Mouse (Mus musculus) heart, postnatal 14 days (tissue): ENCODE data around the gene Timm8b. TPM values are rescaled to one million over a fixed set of nuclear protein-coding genes. Genes with fewer than 3 reads are reported as not detected.

Experiments
- DNase-seq, 2 experiments: peaks; one replicate each; pipeline ENCODE4 v3.0.0; 2021 to 2022
- intact Hi-C: fragments of 180-260 bp; cut with DNase I; formaldehyde crosslinking; loops from one replicate; pipeline ENCODE4 v1.15.1; 2025
- long read RNA-seq, 2 experiments: library from polyadenylated mRNA; stranded (forward); transcript quantifications; one replicate each; pipeline ENCODE4 v2.0.0; 2021
- total RNA-seq, 2 experiments: library from RNA; stranded (reverse); gene quantifications; 2 replicates each; pipeline ENCODE4 v1.2.3; 2021

The Timm8b gene
- 100 to 1,000 TPM; 216 to 232 TPM for total RNA-seq
- long read RNA-seq, experiment 1, transcript Timm8b-201 (2 exons, 518 nt), result major isoform, 118 of 122 reads
- long read RNA-seq, experiment 1, partial matches to known transcripts, result 1 of 122 reads
- long read RNA-seq, experiment 1, other reads (novel, unspliced or antisense), result 3 of 122 reads
- long read RNA-seq, experiment 2, transcript Timm8b-201 (2 exons, 518 nt), result major isoform, 123 of 126 reads
- long read RNA-seq, experiment 2, partial matches to known transcripts, result 0 of 126 reads
- long read RNA-seq, experiment 2, other reads (novel, unspliced or antisense), result 3 of 126 reads

- DNase-seq, result peak; percentile 93
- intact Hi-C loops, result no loop called here
Measured at GRCm38 (mm10) chr9:50603189-50603997, at the start of gene Timm8b, which contains the start of gene Sdhd. TSS of gene Timm8b (plus strand) at chr9:50603910. TSS of gene Sdhd (minus strand) at chr9:50603812.

- peak; percentile 9 to 13 for DNase-seq
- intact Hi-C loops, result no loop called here
Measured at GRCm38 (mm10) chr9:50554241-50555093, 49.2 kb upstream of the Timm8b start, which contains the start of gene Il18. TSS of gene Il18 (plus strand) at chr9:50554827.

GRCm38 (mm10) chr9:50555094-50555446 lies 48.6 kb upstream of the Timm8b start, which contains the start of gene Bco2:
TSS of gene Bco2 (minus strand) at chr9:50555181.
- intact Hi-C loops, result no loop called here
- no peak for DNase-seq

- no peak for DNase-seq
- intact Hi-C loops, result no loop called here
Measured at GRCm38 (mm10) chr9:50561145-50561917, 42.4 kb upstream of the Timm8b start, which contains the start of gene Tex12. TSS of gene Tex12 (minus strand) at chr9:50561325.

- no peak for DNase-seq
- intact Hi-C loops, result no loop called here
Measured at GRCm38 (mm10) chr9:50561918-50562360, 41.8 kb upstream of the Timm8b start.

GRCm38 (mm10) chr9:50565173-50565572 lies 38.5 kb upstream of the Timm8b start:
- DNase-seq, result peak; percentile 3 to 16
- intact Hi-C loops, result no loop called here

- intact Hi-C loops, result no loop called here
- DNase-seq, result no peak
Measured at GRCm38 (mm10) chr9:50565940-50566339, 37.8 kb upstream of the Timm8b start.

- DNase-seq, result no peak
- intact Hi-C loops, result no loop called here
Measured at GRCm38 (mm10) chr9:50567372-50567771, 36.3 kb upstream of the Timm8b start.

- intact Hi-C loops, result no loop called here
- no peak for DNase-seq
Measured at GRCm38 (mm10) chr9:50567881-50568280, 35.8 kb upstream of the Timm8b start.

- no peak for DNase-seq
- intact Hi-C loops, result no loop called here
Measured at GRCm38 (mm10) chr9:50569599-50570525, 33.8 kb upstream of the Timm8b start.

- intact Hi-C loops, result no loop called here
- no peak for DNase-seq
Measured at GRCm38 (mm10) chr9:50580370-50580769, 23.3 kb upstream of the Timm8b start.

GRCm38 (mm10) chr9:50585145-50585818 lies 18.4 kb upstream of the Timm8b start:
- intact Hi-C loops, result no loop called here
- DNase-seq, result no peak

GRCm38 (mm10) chr9:50586955-50587354 lies 16.8 kb upstream of the Timm8b start:
- intact Hi-C loops, result no loop called here
- DNase-seq, result no peak

GRCm38 (mm10) chr9:50590856-50591518 lies 12.7 kb upstream of the Timm8b start:
- intact Hi-C loops, result loop anchor here (5.0 kb wide), 1 partner anchor 129 kb away; no protein-coding TSS in a partner anchor
- no peak for DNase-seq

- intact Hi-C loops, result loop anchor here (5.0 kb wide), 1 partner anchor 131 kb away; no protein-coding TSS in a partner anchor
Measured at GRCm38 (mm10) chr9:50592955-50593354, 10.8 kb upstream of the Timm8b start.

GRCm38 (mm10) chr9:50593544-50593943 lies 10.2 kb upstream of the Timm8b start:
- peak in 1 of 2 experiments; percentile 43 for DNase-seq

More at GRCm38 (mm10) chr9:50592955-50593354, 10.8 kb upstream of the Timm8b start:
- DNase-seq, result no peak

GRCm38 (mm10) chr9:50594794-50595417 lies 8.8 kb upstream of the Timm8b start:
- intact Hi-C loops, result loop anchor here (5.0 kb wide), 1 partner anchor 133 kb away; no protein-coding TSS in a partner anchor
- no peak for DNase-seq

More at GRCm38 (mm10) chr9:50593544-50593943, 10.2 kb upstream of the Timm8b start:
- intact Hi-C loops, result loop anchor here (5.0 kb wide), 1 partner anchor 131 kb away; no protein-coding TSS in a partner anchor
